ENCODE assay signal across 18 mouse cellular contexts in genomic region chr3:151977651-151978050, GRCm38 (mm10).
A peak's percentile ranks its signal among the peaks of the same experiment; 100 is the strongest.
DNase-seq lines count a peak whose midpoint lies in the region; TF ChIP-seq lines count a peak whose summit lies in the region.
"Had no signal": no experiment of that assay in that cellular context is flagged by ENCODE, and none has a peak within 500 bp of the region (broad histone marks: within the 10 kb centered on the region; RNA-seq: fewer than 3 reads in every experiment).

No protein-coding gene starts in this region.

- peaks cover 5% of the 10 kb centered on the region for H3K4me1 ChIP-seq in embryonic fibroblast, embryonic 13.5 days (ENCODE audit: control insufficient read depth, insufficient read depth, low read length)
- H3K4me1 ChIP-seq: embryonic facial prominence, embryonic 15.5 days; forebrain, embryonic 12.5 days; heart, embryonic 12.5 days; hindbrain, embryonic 10.5 days; hindbrain, embryonic 15.5 days; kidney, embryonic 15.5 days had no signal

- TF ChIP-seq CTCF in embryonic fibroblast, embryonic 13.5 days (IDR thresholded peaks at IDR 0.05; ENCODE audit: borderline replicate concordance, insufficient read depth, low read length), result no peak

- peak overlapping the region; percentile 88 for H3K27ac ChIP-seq in embryonic fibroblast, embryonic 13.5 days (ENCODE audit: insufficient read depth, low read length)
- H3K27ac ChIP-seq: embryonic facial prominence, embryonic 15.5 days; forebrain, embryonic 12.5 days; heart, adult 2 months; hindbrain, embryonic 10.5 days; hindbrain, embryonic 15.5 days; kidney, embryonic 15.5 days had no signal

- DNase-seq in adrenal gland, adult (ENCODE audit: inconsistent age in 2 of 2, low spot score in 1 of 2), result peak; percentile 26 to 39
- DNase-seq in adrenal gland, adult 8-10 months, result no peak
- DNase-seq in embryo, embryonic 10 days (ENCODE audit: low spot score), result peak; percentile 6
- DNase-seq in embryo, embryonic 11 days, result no peak
- DNase-seq in 3T3-L1 (ENCODE audit: low read depth, low spot score), result peak; percentile 94
- DNase-seq in layer of hippocampus, postnatal 14 days (ENCODE audit: low spot score in 2 of 2), result no peak
- DNase-seq in retina, postnatal 1 day, result no peak
- DNase-seq: cerebellum, adult 2 months; cerebellum, postnatal 10 days; kidney, adult 2 months had no signal

- TF ChIP-seq POLR2A in embryonic fibroblast, embryonic 13.5 days (IDR thresholded peaks at IDR 0.05; ENCODE audit: low read depth, low read length), result no peak

- no peak overlapping the region for H3K4me3 ChIP-seq in embryonic fibroblast, embryonic 13.5 days (ENCODE audit: insufficient read depth, low read length)
- H3K4me3 ChIP-seq: embryonic facial prominence, embryonic 15.5 days; forebrain, embryonic 12.5 days; heart, adult 2 months; heart, embryonic 12.5 days; hindbrain, embryonic 10.5 days; hindbrain, embryonic 15.5 days; kidney, embryonic 15.5 days had no signal

Comparison
In these comparisons a context has a peak if more than half of its experiments do, and no peak if none do; other contexts are left out.
1. DNase-seq: peak in adrenal gland, adult (2 of 2), embryo, embryonic 10 days (single experiment) and 3T3-L1 (single experiment); none in adrenal gland, adult 8-10 months (single experiment), embryo, embryonic 11 days (single experiment), layer of hippocampus, postnatal 14 days (0 of 2) and retina, postnatal 1 day (single experiment).